Mouse (Mus musculus) frontal cortex, postnatal 25 days (tissue): ENCODE results near the gene Nisch.

Source experiments
- DNase-seq, 2 experiments: peaks; one replicate each; pipeline ENCODE4 v3.0.0; 2022; ENCODE audit warnings: low spot score in 2 of 2

Gene Nisch

DNA sequence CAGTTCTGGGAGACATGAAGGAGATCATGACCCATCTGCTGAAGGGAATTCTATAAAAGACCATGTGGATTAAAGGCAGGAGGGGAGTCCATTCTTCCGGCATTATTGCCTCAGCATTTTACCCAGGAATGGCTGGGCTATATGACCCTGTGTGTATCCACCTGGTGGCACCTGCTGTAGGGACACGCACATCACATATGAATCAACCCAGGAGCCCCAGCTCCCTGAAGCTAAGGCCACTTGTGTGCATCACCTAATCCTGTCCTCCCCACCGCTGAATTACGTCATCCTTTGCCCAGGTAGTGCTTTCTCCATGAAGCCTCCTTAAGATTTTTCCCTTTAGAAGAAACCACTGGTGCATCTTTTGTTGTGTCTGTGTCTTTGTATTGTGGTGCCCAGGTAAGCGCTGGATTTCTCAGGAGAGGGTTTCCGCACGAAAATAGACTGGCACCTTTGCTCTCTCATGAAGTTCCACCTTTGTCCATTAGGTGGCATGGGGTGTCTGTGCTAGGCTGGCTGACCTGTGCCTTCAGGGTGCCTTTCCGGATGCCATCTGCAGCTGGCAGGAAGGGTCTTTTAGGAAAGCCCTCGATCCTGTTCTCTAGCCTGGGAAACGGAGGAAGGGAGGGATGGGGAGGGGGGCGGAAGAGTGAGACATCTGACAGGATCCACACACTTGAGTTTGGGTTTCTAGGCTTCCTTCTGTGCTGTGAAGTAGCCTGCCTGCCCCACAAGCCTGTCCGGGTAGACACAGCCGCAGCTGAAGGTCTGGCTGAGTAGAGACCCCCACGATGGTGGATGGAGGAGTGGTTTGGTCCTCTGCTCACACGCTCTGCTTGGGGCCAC is 1.4 kb downstream of the Nisch start:
- peak in 1 of 2 experiments; percentile 47 for DNase-seq

DNA sequence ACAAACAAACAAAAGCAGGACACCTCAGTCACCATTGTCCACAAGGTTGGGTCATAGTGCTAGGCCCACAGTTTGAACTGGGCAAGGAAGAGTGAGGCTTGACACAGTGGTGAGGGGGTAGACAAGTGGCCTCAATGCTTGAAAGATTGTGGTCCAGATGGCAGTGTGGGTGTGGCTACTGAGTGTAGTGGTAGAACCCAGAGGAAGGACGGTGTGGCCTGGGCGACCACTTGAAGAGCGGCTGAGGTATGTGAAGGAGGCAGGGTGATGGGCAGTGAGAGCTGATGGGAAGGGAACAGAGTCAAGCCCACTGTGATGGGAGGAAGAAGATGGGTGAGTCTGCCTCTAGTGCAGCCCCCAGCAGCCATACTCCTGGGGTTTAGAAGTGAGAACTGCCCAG is 2.1 kb downstream of the Nisch start:
- no peak for DNase-seq

- DNase-seq: no peak
Observed at GRCm38 (mm10) chr14:31213868-31214267, 2.9 kb downstream of the Nisch start.

- no peak for DNase-seq
Observed at GRCm38 (mm10) chr14:31212499-31212898, 4.2 kb downstream of the Nisch start.

GRCm38 (mm10) chr14:31211854-31212253 is 4.9 kb downstream of the Nisch start:
- DNase-seq: no peak

- DNase-seq: no peak
Observed at GRCm38 (mm10) chr14:31209133-31209557, 7.6 kb downstream of the Nisch start.

GRCm38 (mm10) chr14:31208084-31208483 is 8.7 kb downstream of the Nisch start, which contains the start of gene Tnnc1:
Gene Tnnc1, plus strand, starts transcription at chr14:31208312.
- DNase-seq: no peak

- no peak for DNase-seq
Observed at GRCm38 (mm10) chr14:31207070-31207830, 9.5 kb downstream of the Nisch start.

GRCm38 (mm10) chr14:31206472-31206981 is 10.2 kb downstream of the Nisch start:
- DNase-seq: peak; percentile 89 to 90

- peak in 1 of 2 experiments; percentile 18 for DNase-seq
Observed at GRCm38 (mm10) chr14:31205562-31206467, 10.9 kb downstream of the Nisch start.

- no peak for DNase-seq
Observed at GRCm38 (mm10) chr14:31205244-31205561, 11.5 kb downstream of the Nisch start.

- DNase-seq: no peak
Observed at GRCm38 (mm10) chr14:31204844-31205243, 11.9 kb downstream of the Nisch start.

- no peak for DNase-seq
Observed at GRCm38 (mm10) chr14:31200038-31200437, 16.7 kb downstream of the Nisch start.

GRCm38 (mm10) chr14:31199599-31199998 is 17.1 kb downstream of the Nisch start:
- no peak for DNase-seq

- DNase-seq: no peak
Observed at GRCm38 (mm10) chr14:31197547-31198516, 18.9 kb downstream of the Nisch start.

- DNase-seq: no peak
Observed at GRCm38 (mm10) chr14:31195968-31196367, 20.8 kb downstream of the Nisch start.

DNA sequence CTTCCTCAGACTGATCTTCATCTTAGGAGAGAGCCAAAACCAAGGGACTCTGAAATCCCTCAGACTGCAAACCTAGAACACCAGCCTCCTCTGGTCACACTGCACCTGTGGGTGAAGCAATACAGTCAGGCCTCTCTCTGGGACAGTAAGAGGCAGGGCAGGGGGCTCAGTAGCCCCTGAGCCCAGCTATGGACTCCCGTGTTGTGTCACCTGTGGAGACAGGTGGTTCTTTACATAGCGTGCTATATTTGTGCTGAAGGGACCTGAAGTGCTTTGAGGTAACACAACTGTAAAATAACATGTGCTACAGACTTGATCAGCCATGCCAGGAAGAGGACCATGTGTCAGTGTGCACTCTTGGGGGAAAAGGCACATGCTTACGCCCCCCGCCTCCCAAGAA is 21.2 kb downstream of the Nisch start:
- no peak for DNase-seq

- no peak for DNase-seq
Observed at GRCm38 (mm10) chr14:31194891-31195513, 21.7 kb downstream of the Nisch start.

DNA sequence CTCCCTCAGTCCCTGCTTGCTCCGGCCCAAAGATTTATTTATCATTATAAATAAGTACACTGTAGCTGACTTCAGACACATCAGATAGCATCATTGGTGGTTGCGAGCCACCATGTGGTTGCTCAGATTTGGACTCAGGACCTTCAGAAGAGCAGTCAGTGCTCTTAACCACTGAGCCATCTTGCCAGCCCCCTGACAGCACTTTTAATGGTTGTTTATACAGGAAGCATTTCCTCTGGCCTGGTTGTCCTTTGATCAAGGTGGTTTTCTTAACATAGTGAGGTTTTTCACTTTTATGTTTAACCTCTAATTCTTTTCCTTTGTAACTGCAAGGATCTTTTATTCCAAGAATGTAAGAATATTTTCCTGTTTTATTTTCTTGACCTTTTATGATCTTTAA is 22.3 kb downstream of the Nisch start:
- no peak for DNase-seq

DNA sequence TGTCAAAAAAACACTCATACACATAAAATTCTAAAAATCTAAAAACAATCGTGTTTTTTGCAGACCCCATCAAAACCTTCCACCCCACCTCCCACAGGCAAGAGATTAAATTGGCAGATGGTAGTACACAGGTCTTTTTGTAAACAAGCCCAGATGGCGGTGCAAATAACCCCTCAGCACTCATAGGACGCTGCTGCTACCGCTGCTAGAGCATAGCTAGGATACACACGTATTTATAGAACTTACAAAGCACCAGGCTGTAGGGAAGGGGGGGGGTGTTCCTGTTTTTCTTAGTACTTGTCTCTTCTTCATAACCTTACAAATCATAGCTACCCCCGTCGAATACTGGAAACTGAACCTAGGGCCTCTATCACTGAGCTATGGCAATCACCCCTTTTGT is 23.0 kb downstream of the Nisch start:
- no peak for DNase-seq
